Mouse (Mus musculus) small intestine, adult 2 months (tissue): ENCODE results near the gene Pnpla2.

Experiments used
- CTCF ChIP-seq: fragments of 200-500 bp; IDR thresholded peaks from 2 replicates; pipeline ENCODE4 v1.5.1; 2012; ENCODE audit warnings: low read depth, mild to moderate bottlenecking, control low read depth, inconsistent platforms, low read length, moderate library complexity, mixed read lengths; ENCODE audit not compliant: insufficient replicate concordance, insufficient read length; ENCODE audit errors: extremely low read depth
- POLR2A ChIP-seq: fragments of 200-500 bp; IDR thresholded peaks from 2 replicates; pipeline ENCODE4 v1.6.1; 2012; ENCODE audit warnings: low read depth, mild to moderate bottlenecking, control low read depth, inconsistent platforms, low read length, moderate library complexity

- TF ChIP-seq POLR2A (no peak), CTCF (no peak)
Observed at GRCm38 (mm10) chr7:141502556-141502905, 47.5 kb downstream of the Pnpla2 start.
